Mouse (Mus musculus): Measurements from ENCODE around the gene Epb41l4b. TPM values are rescaled to one million over a fixed set of nuclear protein-coding genes. Genes with fewer than 3 reads are reported as not detected.

Epb41l4b gene
- not detected in 2 replicates for total RNA-seq (2014; fragmentation: Nextera tagmentation)
- 0.11 and 0.12 TPM in 2 replicates for total RNA-seq (2017)
- not detected in 2 replicates for polyA plus RNA-seq (2012)

DNA sequence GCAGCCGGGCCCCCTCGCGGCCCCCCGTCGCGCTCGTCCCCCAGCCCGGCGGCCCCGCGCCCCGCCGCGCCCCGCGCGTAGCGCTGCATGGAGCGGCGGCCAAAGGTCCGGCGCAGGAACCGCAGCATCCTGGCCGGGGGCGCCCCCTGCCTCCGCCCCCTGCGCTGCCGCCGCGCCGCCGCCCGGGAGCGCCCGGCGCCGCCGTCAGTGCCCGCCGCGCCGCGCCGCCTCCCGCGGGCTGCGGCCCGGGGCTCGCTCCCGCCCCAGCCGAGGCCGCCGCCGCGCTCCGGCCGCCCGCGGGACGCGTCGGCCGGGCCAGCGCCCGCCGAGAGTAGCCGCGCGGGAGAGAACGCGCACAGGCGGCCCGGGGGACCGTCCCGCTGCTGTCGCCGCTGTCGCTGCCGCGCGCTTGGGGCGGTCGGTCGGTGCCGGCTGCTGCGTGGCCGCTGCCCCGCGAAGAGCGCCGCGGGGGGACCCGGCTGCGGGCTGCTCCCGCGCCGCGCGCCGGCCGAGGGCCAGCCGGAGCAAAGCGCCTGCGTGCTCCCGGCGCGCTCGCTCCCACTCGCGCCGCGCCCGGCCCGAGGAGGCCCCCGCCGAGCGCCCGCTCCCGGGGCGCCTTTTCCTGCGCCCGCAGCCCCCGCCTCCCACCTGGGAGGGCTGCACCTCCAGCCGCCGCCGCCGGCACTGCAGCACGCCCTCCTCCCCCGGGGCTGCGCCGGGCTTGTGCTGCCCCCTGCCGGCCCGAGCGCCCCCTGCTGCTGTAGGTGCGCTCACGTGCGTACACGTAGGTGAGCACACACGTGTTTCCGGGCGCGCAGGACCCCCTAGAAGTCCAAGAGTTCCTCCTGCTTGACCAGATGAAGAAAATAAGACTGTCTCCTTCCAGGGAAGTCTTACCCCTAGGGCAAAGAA is at the start of gene Epb41l4b:
Gene Epb41l4b (minus strand): TSS at position 412 of the 912 bp plus-strand sequence.
- ATAC-seq (ENCODE audit: extremely low read depth, insufficient number of reproducible peaks, low FRiP score, poor library complexity, severe bottlenecking) (no peak), DNase-seq (ENCODE audit: low spot score) (no peak)
- TF ChIP-seq CTCF (IDR thresholded peaks at IDR 0.05; ENCODE audit: low read depth, low read length) = no peak
- no peak for TF ChIP-seq TAL1 (conservative IDR thresholded peaks at IDR 0.05; ENCODE audit: low read depth, low read length)
- TF ChIP-seq GATA2 (IDR thresholded peaks at IDR 0.05; ENCODE audit: borderline replicate concordance, low read depth, low read length) = no peak
- TF ChIP-seq POLR2AphosphoS5 (IDR thresholded peaks at IDR 0.05; ENCODE audit: insufficient replicate concordance, low read depth, low read length) = no peak
- TF ChIP-seq GATA1 (IDR thresholded peaks at IDR 0.05; ENCODE audit: borderline replicate concordance, low read length) = no peak
- Histone ChIP-seq H3K27me3 (ENCODE audit: insufficient read depth, low read length) (no peaks in the 10 kb centered on the region; the same call in 1 of the 2 replicates), H3K36me3 (replicated peaks) (no peaks in the 10 kb centered on the region), H3K4me1 (ENCODE audit: insufficient read depth, low read depth, low read length) (no peaks in the 10 kb centered on the region), H3K9me3 (replicated peaks) (peaks cover 76% of the 10 kb centered on the region), H3K4me3 (ENCODE audit: low read depth, low read length) (no peak within 1 kb of the TSS)

DNA sequence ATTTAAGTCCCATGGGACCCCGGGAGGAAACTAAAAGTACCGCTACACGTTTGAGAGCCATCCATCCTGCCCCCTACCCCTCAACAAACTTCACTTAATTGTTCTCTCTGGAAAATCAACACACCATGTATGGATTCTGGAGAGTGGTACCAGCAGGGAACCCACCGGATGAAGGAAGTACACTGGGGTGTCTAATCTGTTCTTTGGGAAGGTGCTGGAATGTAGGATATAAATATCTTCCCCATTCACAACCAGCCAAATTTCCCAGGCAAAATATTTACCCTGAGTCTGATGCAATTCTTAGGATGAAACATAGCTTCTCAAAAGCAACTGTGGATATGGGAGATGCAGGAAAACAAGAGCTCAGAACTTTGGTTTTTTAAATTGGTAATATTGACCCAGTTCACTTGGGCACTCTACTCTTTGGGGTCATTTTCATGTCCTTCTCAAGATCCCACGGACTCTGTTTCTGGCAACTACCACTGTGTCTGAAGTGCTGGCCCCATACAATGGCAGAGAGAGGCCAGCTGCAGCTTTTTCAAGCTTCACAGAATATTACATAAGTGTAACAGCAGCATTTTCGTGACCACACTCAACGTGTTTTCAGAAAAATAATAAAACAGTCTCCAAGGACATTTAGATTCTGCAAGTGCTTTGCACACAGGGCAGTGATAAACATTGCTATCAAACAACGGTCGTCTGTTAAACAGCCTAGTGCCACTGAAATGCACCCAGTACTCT is 48.5 kb upstream of the Epb41l4b start:
- H3K4me3 ChIP-seq (ENCODE audit: low read depth, low read length) = no peak overlapping the region
- H3K4me1 ChIP-seq (ENCODE audit: insufficient read depth, low read depth, low read length) = no peaks in the 10 kb centered on the region
- H3K36me3 ChIP-seq (replicated peaks) = no peaks in the 10 kb centered on the region
- no peak for ATAC-seq (ENCODE audit: extremely low read depth, insufficient number of reproducible peaks, low FRiP score, poor library complexity, severe bottlenecking)
- TF ChIP-seq GATA2 (IDR thresholded peaks at IDR 0.05; ENCODE audit: borderline replicate concordance, low read depth, low read length) (no peak), CTCF (IDR thresholded peaks at IDR 0.05; ENCODE audit: low read depth, low read length) (no peak), POLR2AphosphoS5 (IDR thresholded peaks at IDR 0.05; ENCODE audit: insufficient replicate concordance, low read depth, low read length) (no peak), GATA1 (IDR thresholded peaks at IDR 0.05; ENCODE audit: borderline replicate concordance, low read length) (no peak), TAL1 (conservative IDR thresholded peaks at IDR 0.05; ENCODE audit: low read depth, low read length) (no peak)
- no peaks in the 10 kb centered on the region for H3K27me3 ChIP-seq (ENCODE audit: insufficient read depth, low read length)
- DNase-seq (ENCODE audit: low spot score) = no peak
- H3K9me3 ChIP-seq (replicated peaks) = peaks cover 73% of the 10 kb centered on the region

DNA sequence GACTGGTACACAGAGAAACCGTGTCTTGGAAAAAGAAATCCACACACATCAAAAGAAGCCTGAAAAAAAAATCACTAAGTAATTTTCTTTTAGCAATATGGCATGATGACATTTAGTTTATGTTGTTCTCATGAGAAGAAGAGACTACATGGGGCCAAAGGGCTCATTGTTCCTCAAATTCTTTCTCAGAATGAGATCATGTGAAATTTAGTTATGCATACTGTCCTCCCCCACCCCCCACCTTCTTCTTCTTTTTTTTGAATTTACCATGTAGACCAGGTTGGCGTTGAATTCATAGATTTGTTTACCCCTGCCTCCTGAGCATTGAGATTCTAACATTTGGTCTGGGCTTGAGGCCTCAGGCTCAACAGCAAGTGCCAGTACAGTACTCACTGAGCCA is 46.6 kb upstream of the Epb41l4b start:
- Histone ChIP-seq H3K4me3 (ENCODE audit: low read depth, low read length) (no peak overlapping the region), H3K4me1 (ENCODE audit: insufficient read depth, low read depth, low read length) (no peaks in the 10 kb centered on the region), H3K9me3 (replicated peaks) (peaks cover 74% of the 10 kb centered on the region), H3K36me3 (replicated peaks) (no peaks in the 10 kb centered on the region), H3K27me3 (ENCODE audit: insufficient read depth, low read length) (no peaks in the 10 kb centered on the region)
- DNase-seq (ENCODE audit: low spot score) = no peak
- TF ChIP-seq GATA1 (IDR thresholded peaks at IDR 0.05; ENCODE audit: borderline replicate concordance, low read length) (no peak), GATA2 (IDR thresholded peaks at IDR 0.05; ENCODE audit: borderline replicate concordance, low read depth, low read length) (no peak), TAL1 (conservative IDR thresholded peaks at IDR 0.05; ENCODE audit: low read depth, low read length) (no peak)
- no peak for ATAC-seq (ENCODE audit: extremely low read depth, insufficient number of reproducible peaks, low FRiP score, poor library complexity, severe bottlenecking)

DNA sequence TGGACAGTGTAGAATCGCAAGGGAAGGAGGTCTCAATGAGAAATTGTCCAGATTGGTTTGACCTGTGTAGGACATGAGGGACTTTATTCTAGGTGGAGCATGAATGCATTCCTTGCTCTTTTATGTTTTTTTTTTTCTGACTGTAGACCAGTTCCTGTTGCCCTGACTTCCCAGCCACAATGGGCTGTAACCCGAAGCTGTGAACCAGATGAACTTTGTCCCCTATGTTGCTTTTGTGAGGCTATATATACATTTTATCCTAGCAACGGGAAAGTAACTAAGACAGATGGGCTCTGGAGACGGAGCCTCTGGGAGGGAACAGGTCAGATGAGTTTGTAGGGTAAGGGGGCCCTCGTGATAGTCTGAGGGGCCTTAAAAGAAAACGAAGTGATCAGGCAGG is 42.8 kb upstream of the Epb41l4b start:
- Histone ChIP-seq H3K9me3 (replicated peaks) (peaks cover 71% of the 10 kb centered on the region), H3K4me1 (ENCODE audit: insufficient read depth, low read depth, low read length) (no peaks in the 10 kb centered on the region), H3K36me3 (replicated peaks) (no peaks in the 10 kb centered on the region), H3K27me3 (ENCODE audit: insufficient read depth, low read length) (no peaks in the 10 kb centered on the region), H3K4me3 (ENCODE audit: low read depth, low read length) (no peak overlapping the region)
- TF ChIP-seq TAL1 (conservative IDR thresholded peaks at IDR 0.05; ENCODE audit: low read depth, low read length) (no peak), GATA2 (IDR thresholded peaks at IDR 0.05; ENCODE audit: borderline replicate concordance, low read depth, low read length) (no peak), CTCF (IDR thresholded peaks at IDR 0.05; ENCODE audit: low read depth, low read length) (no peak), GATA1 (IDR thresholded peaks at IDR 0.05; ENCODE audit: borderline replicate concordance, low read length) (no peak), POLR2AphosphoS5 (IDR thresholded peaks at IDR 0.05; ENCODE audit: insufficient replicate concordance, low read depth, low read length) (no peak)
- no peak for DNase-seq (ENCODE audit: low spot score)
- no peak for ATAC-seq (ENCODE audit: extremely low read depth, insufficient number of reproducible peaks, low FRiP score, poor library complexity, severe bottlenecking)

DNA sequence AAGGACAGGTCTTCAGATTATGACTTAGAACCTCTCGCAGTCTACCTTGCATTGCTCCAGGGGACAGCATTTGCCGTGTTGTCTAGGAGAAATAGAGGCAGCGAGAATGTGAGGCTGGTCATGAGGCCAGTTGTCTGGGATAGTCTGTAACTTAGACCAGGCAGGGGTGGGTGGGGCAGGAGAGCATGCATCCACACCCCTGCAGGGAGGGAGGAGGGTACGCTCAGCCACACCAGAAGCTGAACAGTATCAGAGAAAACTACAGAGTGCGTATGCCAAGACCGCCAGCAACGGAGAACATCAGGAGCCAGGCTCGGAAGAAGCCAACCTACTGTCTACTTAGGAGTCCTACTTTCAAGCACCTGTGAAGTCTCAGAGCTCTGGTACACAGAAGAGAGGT is 42.2 kb upstream of the Epb41l4b start:
- Histone ChIP-seq H3K27me3 (ENCODE audit: insufficient read depth, low read length) (no peaks in the 10 kb centered on the region), H3K4me3 (ENCODE audit: low read depth, low read length) (no peak overlapping the region), H3K4me1 (ENCODE audit: insufficient read depth, low read depth, low read length) (no peaks in the 10 kb centered on the region), H3K36me3 (replicated peaks) (no peaks in the 10 kb centered on the region), H3K9me3 (replicated peaks) (peaks cover 71% of the 10 kb centered on the region)
- TF ChIP-seq POLR2AphosphoS5 (IDR thresholded peaks at IDR 0.05; ENCODE audit: insufficient replicate concordance, low read depth, low read length) = no peak
- no peak for TF ChIP-seq GATA1 (IDR thresholded peaks at IDR 0.05; ENCODE audit: borderline replicate concordance, low read length)
- TF ChIP-seq GATA2 (IDR thresholded peaks at IDR 0.05; ENCODE audit: borderline replicate concordance, low read depth, low read length) = no peak
- no peak for TF ChIP-seq TAL1 (conservative IDR thresholded peaks at IDR 0.05; ENCODE audit: low read depth, low read length)
- TF ChIP-seq CTCF (IDR thresholded peaks at IDR 0.05; ENCODE audit: low read depth, low read length) = no peak
- ATAC-seq (ENCODE audit: extremely low read depth, insufficient number of reproducible peaks, low FRiP score, poor library complexity, severe bottlenecking) = no peak
- no peak for DNase-seq (ENCODE audit: low spot score)

DNA sequence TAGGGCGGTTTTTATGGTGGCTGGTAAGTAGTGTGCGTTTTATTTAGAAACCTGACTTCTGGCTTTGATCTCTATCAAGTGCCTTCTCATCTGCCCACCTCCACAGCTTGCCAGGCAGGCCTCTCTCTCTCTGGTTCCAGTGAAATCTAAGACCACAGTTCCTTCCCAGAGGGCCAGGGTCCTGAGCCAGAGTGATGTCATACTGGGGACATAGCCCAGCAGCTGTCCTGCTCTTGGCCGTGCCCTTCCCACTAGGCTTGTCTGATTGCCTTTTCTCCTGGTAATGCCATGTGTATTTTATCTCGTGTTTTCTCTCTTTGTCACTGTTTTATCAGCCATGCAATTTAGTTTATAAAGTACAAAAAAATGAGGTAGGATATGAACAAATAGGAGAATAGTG is 40.3 kb upstream of the Epb41l4b start:
- ATAC-seq (ENCODE audit: extremely low read depth, insufficient number of reproducible peaks, low FRiP score, poor library complexity, severe bottlenecking) (no peak), DNase-seq (ENCODE audit: low spot score) (no peak)
- peaks cover 66% of the 10 kb centered on the region for H3K9me3 ChIP-seq (replicated peaks)
- TF ChIP-seq POLR2AphosphoS5 (IDR thresholded peaks at IDR 0.05; ENCODE audit: insufficient replicate concordance, low read depth, low read length) = no peak
- no peak for TF ChIP-seq GATA1 (IDR thresholded peaks at IDR 0.05; ENCODE audit: borderline replicate concordance, low read length)
- no peak for TF ChIP-seq TAL1 (conservative IDR thresholded peaks at IDR 0.05; ENCODE audit: low read depth, low read length)
- TF ChIP-seq GATA2 (IDR thresholded peaks at IDR 0.05; ENCODE audit: borderline replicate concordance, low read depth, low read length) = no peak
- TF ChIP-seq CTCF (IDR thresholded peaks at IDR 0.05; ENCODE audit: low read depth, low read length) = no peak
- H3K27me3 ChIP-seq (ENCODE audit: insufficient read depth, low read length) = no peaks in the 10 kb centered on the region
- no peaks in the 10 kb centered on the region for H3K36me3 ChIP-seq (replicated peaks)
- no peaks in the 10 kb centered on the region for H3K4me1 ChIP-seq (ENCODE audit: insufficient read depth, low read depth, low read length)
- H3K4me3 ChIP-seq (ENCODE audit: low read depth, low read length) = no peak overlapping the region

All from G1E (cell line).